Mouse (Mus musculus) adrenal gland, adult 18-20 months (tissue): ENCODE results near the gene Cbx3. TPM values are rescaled to one million over a fixed set of nuclear protein-coding genes. Genes with fewer than 3 reads are reported as not detected.
A peak's percentile ranks its signal among the peaks of the same experiment; 100 is the strongest.
"Not testable (repeated sequence)": the region's sequence is repeated elsewhere in the genome, so short reads cannot be mapped to it uniquely, and the experiment has no call there.

Experiments used
- DNase-seq, 2 experiments: peaks; one replicate each; pipeline ENCODE4 v3.0.0; 2021 to 2022; ENCODE audit warnings: low spot score in 2 of 2
- total RNA-seq, 2 experiments: library from RNA; stranded (reverse); gene quantifications; 1 replicate in 1 of 2; 2 replicates in 1 of 2; pipeline ENCODE4 v1.2.3; 2021

Cbx3 gene
- total RNA-seq, 2 experiments from 2014 or later, result 66.4 to 81.6 TPM

DNA sequence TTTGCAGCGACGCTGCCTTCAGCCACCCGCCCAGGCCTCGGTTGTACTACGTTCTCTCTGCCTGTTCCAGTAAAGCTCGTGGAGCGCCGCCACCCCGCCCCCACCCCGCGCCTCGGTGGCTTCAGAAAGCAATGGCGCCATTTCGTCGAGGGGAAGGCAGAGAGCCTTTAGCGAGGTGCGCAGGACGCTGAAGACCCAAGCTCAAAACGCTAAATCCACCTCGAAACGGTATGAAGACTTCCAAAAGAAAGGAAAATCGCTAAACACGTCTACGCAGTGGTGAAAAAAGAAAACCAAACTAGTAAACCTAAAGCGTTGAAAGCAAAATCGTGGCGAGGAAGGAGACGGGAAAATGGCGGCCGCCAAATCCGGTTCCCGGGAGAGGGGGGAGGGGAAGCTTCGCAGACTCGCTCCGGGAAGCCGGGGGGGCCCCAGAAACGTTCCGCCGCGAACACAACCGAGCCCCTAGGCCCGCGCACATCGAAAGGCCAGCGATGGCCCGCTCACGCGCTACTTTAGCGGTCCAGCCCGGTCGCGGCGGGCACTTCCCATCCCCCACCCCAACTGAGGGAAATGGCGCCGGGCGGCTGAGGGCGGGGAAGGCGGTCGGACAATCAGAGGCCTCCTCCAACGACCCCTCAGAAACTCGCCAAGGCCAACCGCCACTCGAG, 1.1 kb upstream of the Cbx3 start:
- DNase-seq, result peak; percentile 69 to 75

DNA sequence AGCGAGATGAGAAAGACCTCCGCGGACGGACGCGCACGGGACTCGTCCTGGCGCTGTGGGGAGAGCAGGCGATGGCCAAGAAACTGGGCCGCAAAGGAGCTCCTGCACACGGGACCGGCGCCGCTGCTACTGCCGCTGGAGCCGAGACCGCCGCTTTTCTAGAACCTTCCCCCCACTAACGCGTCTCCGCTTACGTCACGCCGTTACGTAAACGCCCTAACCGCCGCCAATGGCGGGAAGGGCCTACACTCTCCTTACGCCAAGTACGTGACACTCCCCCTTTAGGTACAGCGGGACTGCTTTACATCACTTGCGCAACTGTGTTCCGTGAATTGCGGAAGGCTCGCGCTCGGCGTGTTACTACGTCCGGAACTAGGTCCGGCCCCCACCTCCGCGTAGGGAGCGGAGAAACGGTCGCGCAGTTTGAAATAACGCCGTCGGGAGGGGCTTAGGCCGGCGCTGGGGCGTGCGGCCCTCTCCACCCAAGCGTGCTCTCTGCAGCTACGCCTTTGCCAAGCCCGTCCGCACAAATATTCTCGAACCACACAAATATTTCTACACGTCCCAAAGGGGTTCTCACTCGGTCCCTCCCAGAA, 347 bp upstream of the Cbx3 start, which contains the start of gene Hnrnpa2b1:
TSS of gene Hnrnpa2b1 (minus strand) at position 180 of the 596 bp plus-strand sequence.
- DNase-seq, result peak; percentile 99

DNA sequence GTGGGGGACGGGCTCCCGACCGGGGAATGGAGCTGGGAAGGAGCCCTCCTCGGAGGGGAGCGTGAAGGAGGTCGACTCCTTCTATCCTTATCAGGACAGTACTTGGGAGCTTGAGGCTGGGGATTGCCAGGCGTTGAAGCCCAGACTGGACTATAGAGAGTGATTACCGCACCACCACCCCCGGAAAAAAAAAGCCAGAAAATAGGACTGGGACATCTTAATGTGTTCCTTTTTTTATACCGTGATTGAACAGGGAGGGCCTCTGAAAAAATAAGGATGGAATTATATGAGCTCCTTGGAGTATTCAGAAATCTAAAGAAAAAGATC, 982 bp downstream of the Cbx3 start:
- no peak for DNase-seq

DNA sequence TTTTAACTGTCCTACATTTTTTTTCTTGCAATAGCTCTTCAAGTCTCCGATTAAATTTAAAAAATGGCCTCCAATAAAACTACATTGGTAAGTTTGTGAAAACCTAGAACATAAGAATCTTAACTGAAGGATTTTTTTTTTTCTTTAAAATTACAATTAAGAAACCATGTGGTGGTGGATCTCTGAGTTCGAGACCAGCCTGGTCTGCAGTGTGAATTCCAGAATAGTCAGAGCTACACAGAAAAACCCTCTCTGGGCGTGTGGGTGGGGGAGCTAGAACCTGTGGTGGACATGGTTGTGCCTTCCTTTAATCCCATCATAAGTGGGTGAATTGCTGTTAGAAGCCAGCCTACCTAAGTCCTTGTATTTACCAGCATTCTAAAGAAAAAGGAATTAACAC, 1.6 kb downstream of the Cbx3 start:
- no peak for DNase-seq

DNA sequence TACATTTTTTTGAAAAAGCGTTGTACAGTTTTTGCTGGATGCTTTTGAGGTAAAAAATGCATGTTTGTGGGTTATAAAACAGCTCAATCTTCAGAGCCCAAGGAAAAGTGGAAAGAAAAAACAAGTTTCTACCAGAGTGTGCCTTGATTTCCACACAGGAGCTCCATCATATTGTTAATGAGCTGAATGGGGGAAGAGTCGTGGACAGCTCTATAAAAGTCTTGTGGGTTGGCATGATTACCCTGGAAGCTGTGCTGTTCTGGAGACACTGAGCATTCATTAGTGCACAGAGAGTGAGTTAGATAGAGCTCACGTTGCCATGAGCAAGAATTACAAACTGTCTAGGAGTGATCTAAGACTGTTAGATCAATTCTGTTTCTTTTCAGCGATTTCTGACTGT, 2.1 kb downstream of the Cbx3 start:
- no peak for DNase-seq

DNA sequence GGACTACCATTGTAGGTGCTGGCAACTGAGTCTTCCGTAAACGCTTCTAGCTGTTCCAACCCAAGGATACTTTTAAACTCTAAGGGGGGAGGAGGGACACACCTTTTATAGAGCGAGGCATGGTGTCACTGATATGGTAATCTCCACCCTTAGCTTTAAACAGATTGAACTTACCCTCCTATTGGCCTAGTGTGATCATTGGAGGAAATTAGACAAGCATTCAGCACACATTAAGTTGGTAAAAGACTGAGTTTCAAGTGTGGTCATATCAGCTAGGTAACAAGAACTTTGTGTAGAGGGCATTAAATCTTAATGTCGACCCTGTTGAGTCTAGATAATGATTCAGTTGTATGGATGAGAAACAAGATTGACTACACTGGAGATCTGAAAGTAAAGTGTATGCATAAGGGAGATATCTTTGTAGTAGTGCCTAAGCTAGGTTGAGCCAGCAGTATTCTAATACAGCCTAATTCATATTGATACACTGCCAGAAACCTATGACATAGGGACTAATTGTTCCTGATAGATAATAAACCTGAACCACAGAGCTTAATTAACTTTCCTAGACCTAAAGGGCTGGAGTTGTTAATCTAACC, 9.1 kb downstream of the Cbx3 start:
- no peak for DNase-seq

DNA sequence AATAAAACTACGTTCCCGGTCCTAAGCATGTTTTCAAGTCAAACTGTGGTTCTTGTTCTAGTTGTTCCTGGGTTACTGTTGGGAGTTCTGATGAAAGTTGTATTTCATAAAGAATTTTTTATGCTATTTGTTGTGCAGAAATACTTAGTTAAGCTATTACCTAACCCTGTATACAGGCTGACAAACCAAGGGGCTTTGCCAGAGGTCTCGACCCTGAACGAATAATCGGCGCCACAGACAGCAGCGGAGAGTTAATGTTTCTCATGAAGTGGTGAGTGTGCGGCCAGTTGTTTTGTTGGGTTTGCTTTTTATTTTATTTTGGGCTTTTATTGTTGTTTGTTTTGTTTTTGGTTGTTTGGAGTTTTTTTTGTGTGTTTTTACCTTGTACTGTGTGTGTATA, 11.4 kb downstream of the Cbx3 start:
- DNase-seq, result no peak

DNA sequence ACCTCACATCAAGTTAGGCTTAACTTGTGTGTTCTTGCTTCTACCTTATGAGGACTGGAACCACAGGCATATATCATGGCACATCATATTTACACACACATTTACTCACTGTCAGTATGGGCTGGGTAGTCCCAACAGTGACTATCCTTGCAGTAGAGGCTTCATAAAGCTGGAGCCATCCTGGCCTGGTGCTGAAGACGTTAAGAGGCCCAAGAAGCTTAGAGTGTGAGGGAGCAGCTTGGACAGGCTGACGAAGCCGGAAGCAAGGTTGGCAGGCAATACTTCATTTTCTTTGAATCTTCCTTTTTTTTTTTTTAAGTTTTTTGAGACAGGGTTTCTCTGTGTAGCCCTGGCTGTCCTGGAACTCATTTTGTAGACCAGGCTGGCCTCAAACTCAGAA, 13.7 kb downstream of the Cbx3 start:
- DNase-seq, result no peak

DNA sequence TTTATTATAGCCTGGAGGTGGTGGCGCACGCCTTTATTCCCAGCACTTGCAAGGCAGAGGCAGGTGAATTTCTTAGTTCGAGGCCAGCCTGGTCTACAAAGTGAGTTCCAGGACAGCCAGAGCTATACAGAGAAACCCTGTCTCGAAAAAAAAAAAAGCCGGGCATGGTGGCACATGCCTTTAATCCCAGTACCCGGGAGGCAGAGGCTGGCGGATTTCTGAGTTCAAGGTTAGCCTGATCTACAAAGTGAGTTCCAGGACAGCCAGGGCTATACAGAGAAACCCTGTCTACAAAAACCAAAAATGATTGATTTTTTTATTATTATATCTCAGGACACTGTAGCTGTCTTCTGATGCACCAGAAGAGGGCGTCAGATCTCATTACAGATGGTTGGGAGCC, 14.4 kb downstream of the Cbx3 start:
- not testable (repeated sequence) for DNase-seq

DNA sequence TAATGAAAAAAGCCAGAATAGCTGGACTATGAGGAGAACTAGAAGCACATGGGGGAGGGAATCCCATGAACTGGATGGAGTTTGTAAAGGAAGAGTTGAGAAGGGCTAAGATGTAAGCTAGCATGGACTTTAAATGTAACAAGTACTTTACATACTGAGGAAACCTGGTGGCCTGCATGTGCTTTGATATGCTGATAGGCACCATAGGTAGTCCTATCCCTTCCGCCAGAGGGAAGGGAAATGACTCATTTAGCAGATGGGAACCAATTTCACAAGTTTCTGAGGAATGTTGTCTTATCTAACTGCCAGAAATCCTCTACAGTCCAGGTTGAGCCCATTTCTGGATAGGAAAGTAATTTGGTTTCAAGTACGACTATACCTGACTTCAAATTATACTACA, 15.5 kb downstream of the Cbx3 start:
- DNase-seq, result no peak

DNA sequence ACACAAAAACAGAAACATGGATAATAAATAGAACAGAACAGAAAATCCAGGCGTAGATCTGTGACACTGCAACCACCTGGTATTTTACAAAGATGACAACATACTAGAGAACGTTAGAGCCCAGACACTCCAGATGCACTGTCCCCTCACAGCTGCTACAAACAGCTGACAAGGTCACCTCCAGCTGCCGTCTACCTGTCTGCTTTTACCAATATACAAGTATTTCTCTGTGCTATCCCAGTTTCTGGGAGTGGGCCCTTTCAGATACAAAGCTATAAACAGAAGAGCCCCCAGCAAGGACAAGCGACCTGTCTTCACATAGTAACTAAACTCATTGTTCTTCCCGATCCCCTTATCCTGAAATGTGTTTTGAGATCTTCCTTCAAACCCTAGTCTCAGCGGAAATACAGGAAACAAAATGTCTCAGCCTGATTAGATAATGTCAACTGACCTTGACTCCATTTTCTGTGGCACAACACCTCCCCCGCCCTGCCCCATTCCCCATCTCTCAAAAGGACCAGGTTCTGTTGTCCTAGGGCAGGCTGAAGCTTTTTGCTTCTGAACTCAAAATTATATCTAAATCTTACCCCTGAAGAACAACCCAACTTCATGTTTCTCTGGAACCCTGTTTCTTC, 16.0 kb downstream of the Cbx3 start:
- DNase-seq, result no peak

DNA sequence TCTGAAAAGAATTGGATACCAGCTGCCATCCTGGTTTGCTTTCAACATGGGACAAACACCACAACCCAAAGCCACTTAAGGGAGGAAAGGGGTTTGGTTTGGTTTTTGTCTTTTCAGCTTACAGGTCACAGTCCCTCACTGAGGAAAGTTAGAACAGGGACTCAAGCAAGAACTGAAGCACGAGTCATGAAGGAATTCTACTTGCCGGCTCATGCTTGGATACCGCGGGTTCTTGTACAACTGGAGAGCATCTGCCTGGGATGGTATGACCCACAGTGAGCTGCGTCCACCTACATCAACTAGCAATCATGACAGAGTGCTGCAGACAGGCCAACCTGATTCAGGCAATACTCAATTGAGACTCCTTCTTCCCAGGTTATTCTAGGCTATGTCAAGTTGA, 16.6 kb downstream of the Cbx3 start:
- DNase-seq, result no peak

DNA sequence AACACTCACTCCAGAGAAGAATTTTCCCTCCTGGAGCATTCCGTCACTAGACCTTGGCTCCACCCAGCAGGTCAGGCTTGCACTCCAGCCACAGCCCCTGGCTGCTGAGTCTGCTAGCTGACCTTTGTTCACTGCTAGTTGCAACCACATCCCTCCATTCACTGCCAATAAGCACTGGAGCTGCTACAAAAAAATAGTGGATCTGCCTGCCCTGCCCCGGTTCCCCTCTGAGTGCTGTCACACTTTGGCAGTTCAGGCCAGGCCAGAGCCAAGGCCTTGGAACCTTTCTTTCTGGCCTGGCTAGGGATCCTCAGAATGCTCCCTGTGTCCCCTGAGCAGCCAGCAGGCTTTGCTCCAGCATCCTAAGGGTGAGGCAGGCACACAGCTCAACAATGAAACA, 19.6 kb downstream of the Cbx3 start:
- DNase-seq, result no peak

DNA sequence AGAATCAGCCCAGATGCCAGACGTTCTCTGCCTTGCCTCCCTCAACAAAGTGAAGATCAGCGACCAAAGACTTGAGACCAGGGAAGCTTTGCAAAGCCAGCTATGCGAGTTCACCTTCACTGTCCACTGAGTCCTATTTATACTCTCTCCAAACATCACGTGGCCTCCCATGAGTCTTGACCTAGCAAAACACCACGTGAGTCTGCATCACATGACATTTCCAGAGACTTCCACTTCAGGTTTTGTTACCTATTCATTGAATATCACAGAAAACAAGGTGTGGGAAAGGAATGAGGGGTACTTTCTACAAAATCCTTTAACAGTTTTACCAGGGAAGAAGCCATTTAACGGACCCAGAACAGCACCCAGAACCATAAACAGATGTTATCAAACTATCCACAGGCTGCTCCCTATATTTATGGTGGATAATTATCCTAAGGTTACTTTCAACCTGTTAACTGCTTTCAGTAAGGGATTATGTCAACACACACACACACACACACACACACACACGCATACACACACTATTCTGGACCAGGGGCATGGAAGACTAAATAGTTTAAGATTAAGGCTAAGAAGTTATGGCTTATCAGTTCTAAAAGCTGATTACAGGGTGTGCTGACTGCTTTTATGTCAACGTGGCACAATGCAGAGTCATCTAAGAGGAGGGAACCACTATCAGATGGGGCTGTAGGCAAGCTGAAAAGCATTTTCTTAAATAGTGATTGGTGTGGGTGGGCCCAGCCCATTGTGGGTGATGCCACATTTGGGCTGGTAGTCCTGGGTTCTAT, 27.4 kb downstream of the Cbx3 start:
- no peak for DNase-seq

DNA sequence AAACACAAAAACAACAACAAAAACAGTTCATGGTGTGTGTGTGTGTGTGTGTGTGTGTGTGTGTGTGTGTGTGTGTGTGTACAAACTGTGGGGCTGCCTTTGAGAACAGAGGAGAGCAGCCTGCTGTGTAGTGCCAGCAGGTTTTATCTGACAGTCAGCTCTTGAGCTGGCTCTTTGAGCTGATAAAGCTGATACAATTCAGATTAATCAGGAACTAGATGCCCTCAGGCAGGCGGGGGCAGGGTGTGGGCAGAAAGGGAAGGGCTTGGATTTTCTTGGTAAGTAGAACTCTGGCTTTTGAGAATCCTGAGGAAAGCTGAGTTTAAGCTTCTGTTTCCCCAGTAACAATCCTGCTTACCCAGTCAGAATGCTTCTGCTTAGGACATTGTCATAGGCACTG, 35.5 kb downstream of the Cbx3 start:
- no peak for DNase-seq

DNA sequence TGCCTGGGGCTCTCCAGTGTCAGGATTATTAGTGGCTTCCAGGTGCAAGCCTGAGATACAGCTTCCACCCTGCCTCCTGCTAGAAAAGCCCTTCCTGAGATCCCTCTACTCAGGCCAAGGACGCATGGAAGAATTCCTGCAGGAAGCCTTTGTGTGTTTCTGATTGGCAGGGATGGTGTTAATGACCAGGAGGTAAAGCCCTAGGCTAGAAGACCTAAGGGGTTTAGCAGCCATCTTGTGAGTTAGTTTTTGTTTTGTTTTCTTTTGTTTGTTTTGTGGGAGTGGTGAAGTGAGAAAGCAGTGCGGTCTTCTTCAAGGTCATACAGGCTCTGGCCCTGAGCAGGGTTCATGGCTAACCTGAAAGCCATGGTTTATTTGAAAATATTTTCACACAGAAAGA, 37.4 kb downstream of the Cbx3 start:
- no peak for DNase-seq

DNA sequence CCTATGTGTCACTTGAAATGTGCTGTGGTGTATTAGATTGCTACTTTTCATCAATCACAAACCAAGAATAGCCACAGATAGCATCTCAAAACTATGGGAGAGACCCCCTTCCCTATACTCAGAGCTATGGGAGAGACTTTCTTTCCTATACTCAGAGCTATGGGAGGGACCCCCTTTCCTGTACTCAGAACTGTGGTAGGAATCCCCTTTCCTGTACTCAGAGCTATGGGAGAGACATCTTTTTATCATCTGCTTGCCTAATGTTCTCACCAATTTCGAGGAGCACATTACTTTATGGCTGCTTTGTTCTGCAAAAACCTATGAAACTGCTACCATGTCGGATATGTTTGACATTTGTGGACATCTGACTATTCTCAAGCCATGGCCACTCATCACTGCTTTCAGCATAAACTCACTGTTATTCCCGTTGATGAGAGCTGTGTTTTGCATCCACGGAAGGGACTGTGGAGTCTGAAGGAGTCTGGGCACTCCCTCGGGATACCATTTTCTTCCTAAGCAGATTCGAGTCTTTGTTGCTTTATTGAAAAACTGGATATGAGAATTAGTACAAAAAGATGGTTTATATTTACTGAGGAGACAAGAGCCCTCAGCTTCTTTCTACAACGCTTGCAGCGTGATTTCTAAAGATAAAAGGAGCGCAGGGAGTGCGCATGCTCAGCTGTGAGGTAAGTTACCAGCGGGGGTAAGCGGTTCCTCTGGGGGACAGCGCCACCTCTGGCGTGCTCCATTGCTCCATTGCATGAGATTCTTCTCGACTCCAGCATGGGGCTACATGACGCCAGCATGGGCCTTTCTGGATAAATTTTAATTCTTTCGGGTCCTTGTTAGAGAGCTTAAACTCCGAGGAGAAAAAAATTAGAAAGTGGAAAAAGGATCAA, 38.8 kb downstream of the Cbx3 start:
- DNase-seq, result peak; percentile 57 to 73

DNA sequence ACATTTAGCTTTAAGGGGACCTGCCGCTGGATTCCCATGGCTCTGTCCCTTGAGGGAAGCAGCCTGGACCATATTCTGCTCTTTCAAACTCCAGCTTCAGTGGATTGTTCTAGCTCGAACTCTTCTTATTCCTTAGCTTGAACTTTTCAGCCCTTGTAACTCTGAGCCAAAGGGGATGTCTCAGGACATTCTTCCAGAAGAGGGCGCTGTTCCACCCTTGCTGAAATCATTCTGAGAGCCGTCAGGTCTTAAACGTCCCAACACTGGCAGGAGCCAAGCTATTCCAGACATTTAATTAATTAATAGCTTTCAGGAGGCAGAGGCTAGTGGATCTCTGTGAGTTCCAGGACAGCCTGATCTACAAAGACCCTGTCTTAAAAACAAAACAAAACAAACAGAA, 39.9 kb downstream of the Cbx3 start:
- peak; percentile 21 to 58 for DNase-seq

DNA sequence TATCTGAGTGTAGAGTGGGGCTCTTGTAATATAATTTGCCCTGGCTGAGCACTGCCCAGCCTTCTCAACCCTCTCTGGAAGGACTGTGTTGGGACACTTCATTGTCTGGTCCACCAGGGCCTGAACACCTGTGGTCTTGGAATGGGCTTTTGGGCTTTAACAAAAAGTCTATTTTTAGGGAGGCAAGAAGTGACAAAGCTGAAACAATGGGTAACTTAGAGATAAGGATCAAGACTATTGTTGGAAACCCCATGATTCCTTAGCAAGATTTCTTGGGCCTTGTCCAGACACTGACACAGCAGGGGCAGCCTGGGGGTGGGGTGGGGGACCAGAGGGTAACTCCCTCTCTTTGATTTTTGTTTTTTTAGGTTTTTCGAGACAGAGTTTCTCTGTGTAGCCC, 40.8 kb downstream of the Cbx3 start:
- no peak for DNase-seq

DNA sequence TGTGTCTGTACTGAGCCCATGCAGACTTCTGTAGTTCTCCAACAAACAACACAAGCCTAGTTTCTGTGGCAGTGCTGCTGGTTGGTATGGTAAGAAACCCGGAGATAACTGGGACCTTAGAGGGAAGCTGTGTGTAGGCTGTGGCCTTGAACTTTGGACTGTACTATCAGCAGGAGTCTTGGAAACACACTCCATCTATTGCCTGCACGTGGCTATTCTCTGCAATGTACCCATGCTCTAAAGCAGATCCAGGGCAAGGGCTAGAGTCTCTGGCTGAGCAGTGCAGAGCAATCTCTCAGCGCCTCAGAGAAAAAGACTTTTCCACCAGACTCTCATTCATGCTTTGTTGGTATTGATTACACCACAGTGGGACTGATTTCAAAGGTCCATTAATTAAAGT, 43.6 kb downstream of the Cbx3 start:
- DNase-seq, result no peak

DNA sequence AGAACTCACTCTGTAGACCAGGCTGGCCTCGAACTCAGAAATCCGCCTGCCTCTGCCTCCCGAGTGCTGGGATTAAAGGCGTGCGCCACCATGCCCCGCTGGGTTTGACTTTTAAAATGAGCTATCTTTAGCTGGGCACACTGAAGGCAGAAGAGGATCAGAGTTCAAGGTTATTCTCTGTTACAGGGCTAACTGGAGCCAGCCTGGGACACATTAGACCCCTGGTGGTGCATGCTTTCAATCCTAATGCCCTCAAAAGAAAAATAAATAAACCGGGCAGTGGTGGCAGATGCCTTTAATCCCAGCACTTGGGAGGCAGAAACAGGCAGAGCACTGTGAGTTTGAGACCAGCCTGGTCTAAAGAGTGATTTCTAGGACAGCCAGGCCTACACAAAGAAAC, 44.7 kb downstream of the Cbx3 start:
- no peak for DNase-seq
